Mouse (Mus musculus) embryo, embryonic 10.5 days (tissue): ENCODE data around the gene Mta3.
"Not testable (repeated sequence)": the region's sequence is repeated elsewhere in the genome, so short reads cannot be mapped to it uniquely, and the experiment has no call there.

Source experiments
- DNase-seq: peaks from one replicate; pipeline ENCODE4 v3.0.0-alpha.2; 2015; ENCODE audit warnings: low spot score

Gene Mta3

DNA sequence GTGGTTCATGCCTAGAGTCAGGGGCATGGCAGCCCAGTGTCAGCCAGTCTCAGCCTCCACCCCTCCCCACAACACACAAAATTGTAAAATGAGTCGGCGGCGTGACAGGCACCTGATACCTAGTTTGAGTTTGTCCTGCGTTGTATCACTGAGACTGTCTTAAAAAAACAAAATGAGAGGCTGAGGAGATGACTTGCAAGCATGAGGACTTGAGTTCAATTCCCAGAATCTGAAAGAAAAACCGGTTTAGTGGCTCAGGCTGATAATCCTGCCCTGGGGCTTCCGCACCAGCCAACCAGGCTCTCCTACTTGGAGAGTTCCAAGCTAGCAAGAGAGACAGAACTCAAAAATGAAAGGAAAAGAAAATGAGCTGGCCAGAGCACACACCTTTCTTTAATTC, 2.9 kb downstream of the Mta3 start:
- no peak for DNase-seq

- DNase-seq: not testable (repeated sequence)
Measured at GRCm38 (mm10) chr17:83709517-83709916, 3.6 kb downstream of the Mta3 start.

- no peak for DNase-seq
Measured at GRCm38 (mm10) chr17:83710639-83711038, 4.7 kb downstream of the Mta3 start.

DNA sequence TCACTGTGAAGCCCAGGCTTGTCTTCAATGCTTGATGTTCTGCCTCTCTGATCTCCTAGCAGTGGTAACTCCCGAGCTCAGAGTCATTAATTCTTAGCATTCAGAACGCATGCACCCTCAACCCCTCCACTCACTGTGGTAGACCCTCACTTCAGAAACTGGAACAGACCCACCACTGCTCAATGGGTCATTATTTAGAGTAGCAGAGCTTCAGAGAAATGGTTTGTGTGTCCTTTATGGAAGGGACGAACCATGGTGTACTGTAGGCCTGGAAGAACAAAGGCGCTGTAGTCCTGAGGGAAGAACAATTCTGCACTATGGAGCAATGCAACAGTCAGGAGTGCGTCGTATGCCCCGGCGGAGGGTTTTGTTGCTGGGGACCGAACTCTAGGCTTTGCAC, 6.4 kb downstream of the Mta3 start:
- DNase-seq: no peak

DNA sequence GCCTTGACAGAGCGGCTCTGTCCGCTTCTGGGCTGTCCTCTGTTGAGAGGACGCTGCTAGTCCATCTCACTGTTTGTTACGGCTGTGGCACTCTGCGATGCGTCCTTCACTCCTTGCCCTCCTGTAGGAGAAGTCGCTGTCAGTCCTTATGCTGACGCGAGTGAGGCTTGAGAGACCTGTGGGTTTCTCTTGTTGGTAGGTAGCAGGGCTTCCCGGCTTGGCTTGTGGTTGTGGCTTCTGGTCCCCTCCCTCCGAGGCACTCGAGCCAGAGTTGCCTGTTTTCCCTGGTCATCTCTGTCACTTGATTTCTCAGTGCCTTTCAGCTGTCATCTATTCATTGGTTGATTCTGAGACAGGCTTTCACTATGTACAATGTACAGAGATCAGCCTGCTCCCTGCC, 14.5 kb downstream of the Mta3 start:
- no peak for DNase-seq

- DNase-seq: no peak
Measured at GRCm38 (mm10) chr17:83721157-83721556, 15.2 kb downstream of the Mta3 start.

DNA sequence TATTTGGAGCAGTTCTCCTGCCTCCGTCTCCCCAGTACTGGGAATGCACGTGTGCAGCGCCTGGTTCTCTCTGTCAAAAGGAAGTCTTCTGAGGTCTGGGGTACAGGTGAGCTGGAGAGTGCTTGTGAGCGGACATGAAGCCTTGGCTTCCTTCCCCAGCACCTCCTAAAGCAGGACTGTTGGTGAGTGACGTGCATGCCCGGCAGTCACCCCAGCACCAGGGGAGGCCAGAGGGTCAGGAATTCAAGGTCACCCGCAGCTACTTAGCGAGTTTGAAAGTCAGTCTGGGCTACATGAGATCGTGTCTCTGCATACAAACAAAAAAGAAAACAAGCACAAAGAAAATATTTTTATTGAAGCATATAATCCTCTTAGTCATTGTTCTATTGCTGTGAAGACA, 17.1 kb downstream of the Mta3 start:
- DNase-seq: no peak

DNA sequence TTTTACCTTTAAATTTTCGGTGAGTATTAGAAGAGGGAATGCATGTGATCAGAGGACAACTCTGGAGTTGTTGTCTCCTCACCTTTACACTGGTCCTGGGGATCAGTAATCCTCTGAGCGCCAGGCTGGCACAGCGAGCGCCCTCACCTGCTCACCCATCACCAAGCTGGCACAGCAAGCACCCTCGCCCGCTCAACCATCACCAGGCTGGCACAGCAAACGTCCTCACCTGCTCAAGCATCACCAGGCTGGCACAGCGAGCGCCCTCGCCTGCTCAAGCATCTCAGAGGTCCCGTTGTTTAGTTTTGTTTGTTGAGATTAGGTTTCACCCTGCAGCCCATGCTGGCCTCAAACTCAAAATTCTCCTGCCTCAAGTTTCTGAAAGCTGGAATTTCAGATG, 20.5 kb downstream of the Mta3 start:
- DNase-seq: no peak

GRCm38 (mm10) chr17:83727707-83728106, 21.7 kb downstream of the Mta3 start:
- no peak for DNase-seq

DNA sequence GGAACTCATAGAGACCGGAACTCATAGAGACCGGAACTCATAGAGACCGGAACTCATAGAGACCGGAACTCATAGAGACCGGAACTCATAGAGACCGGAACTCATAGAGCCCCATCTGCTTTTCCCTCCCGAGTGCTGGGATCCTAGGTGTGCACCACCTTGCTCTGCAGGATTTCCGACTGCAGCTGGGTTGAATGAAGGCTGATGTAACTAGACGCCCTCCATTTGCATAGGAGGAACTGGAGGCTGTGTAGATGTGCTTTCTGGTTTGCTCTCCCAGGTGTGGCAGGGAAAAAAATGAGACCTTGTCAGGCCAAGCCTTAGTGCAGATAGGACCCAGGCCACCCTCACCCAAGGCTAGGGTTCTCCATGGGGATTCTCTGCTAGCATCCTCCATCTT, 23.1 kb downstream of the Mta3 start:
- DNase-seq: no peak

DNA sequence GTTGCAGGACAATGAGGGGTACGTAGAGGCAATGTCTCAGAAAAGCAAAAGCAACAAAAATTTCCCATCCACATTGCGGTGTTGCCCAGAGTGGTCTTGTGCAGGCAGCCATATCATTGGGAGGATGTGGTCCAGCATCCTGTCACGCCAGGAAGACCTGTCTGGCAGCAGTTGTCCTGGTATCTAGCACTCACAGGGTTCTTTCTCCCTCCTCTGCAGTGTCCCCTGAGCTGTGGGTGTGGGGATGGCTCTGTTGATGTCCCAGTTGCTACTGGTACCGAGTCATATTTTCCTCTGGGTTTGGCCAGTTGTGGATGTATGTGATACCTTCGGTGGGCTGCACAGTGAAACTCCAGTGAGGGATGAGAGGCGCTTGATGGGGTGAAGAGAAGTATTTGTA, 24.2 kb downstream of the Mta3 start:
- DNase-seq: no peak

- peak; percentile 24 for DNase-seq
Measured at GRCm38 (mm10) chr17:83732166-83732629, 26.2 kb downstream of the Mta3 start.

- peak; percentile 71 for DNase-seq
Measured at GRCm38 (mm10) chr17:83732801-83733200, 26.8 kb downstream of the Mta3 start.

DNA sequence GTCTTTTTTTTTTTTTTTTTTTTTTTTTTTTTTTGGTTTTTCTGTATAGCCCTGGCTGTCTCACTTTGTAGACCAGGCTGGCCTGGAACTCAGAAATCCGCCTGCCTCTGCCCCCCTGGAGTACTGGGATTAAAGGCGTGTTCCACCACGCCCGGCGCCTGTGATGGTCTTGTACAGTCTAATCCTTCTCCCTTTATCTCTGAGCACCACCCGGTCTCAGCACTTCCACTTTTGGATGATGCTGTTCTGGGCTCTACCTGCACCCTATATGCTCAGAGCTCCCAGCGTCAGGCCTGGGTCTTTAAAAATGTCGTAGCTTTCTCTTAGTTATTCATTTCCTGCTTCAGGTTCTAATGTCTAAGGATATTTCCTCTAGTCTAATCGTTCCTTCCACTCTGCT, 30.7 kb downstream of the Mta3 start:
- DNase-seq: no peak

- DNase-seq: no peak
Measured at GRCm38 (mm10) chr17:83737775-83738174, 31.8 kb downstream of the Mta3 start.

GRCm38 (mm10) chr17:83740135-83740676, 34.2 kb downstream of the Mta3 start:
- DNase-seq: no peak

- DNase-seq: no peak
Measured at GRCm38 (mm10) chr17:83741243-83741642, 35.3 kb downstream of the Mta3 start.

DNA sequence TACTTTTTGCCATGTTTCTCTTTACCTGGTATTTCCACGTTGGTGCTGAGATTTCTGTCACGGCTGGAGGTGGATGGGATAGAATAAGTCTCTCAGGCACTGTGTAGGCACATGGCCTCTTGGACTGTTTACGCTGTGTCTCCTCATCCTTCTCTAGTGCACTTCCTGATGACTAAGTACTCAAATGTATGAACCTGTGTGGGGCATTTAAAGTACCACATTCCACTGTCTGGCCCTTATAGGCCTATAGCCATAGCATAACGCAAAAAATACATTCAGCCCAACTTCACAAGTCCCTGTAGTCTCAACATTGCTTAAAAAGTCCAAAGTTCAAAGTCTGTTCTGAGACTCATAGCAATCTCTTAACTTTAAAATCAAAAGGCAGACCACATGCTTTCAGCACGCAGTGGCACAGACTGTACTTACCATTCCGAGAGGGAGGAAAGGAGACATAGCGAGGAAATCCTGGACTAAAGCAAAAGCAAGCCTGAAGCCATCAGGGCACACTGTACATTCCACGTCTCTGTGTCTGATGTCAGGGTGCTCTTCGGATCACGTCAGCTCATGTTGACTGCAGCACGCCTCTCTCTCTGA, 38.4 kb downstream of the Mta3 start:
- DNase-seq: no peak

GRCm38 (mm10) chr17:83747405-83748160, 41.6 kb downstream of the Mta3 start:
- no peak for DNase-seq

DNA sequence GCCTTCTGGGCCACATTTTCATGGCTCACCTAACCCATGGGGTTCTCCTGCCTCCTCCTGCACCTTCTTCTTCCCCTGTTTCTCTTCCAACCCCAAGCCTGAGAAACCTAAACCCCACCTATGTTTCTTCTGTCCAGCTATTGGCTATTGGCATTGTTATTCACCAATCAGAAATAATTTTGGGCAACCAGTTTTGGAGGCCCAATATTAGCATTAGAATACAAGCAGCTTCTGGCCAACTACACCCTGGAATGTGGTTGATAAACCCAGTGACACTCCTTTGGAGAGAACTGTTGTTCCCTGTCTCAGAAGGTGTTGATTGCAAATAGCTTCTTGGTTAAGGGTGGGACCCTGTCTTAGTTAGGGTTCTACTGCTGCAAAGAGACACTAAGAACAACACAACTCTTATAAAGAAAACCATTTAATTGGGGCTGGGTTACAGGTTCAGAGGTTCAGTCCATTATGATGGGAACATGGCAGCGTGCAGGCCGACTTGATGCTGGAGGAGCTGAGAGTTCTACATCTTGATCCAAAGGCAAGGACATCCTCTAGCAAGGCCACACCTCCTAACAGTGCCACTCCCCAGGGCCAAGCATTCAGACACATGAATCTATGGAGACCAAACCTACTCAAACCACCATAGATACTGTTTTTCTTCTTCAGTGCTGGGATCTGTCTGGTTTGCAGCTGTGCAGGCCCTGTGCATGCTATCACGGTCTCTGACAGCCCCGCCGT, 44.4 kb downstream of the Mta3 start:
- no peak for DNase-seq

- DNase-seq: peak; percentile 36
Measured at GRCm38 (mm10) chr17:83753112-83753899, 47.3 kb downstream of the Mta3 start.

DNA sequence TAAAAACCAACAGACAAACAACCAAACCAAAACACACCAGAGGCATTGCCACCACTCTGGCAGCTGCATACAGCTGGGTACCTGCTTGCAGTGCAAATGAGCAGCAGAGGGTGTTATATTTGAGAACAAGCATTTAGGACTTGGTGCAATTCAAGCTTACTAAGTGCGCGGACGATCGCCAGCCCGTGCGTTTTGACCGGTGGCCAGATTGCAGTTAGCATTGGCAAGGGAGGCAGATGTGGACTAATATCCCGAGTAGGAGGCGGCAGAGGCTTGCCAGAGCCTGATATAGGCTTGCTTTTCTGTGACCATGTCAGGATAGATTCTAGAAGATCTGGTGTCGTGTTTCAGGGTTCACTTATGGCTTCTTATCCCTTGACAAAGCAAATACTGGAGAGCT, 52.1 kb downstream of the Mta3 start:
- no peak for DNase-seq
